Mouse (Mus musculus) stomach, postnatal 0 days (tissue): ENCODE results near the gene Nemf. TPM values are rescaled to one million over a fixed set of nuclear protein-coding genes. Genes with fewer than 3 reads are reported as not detected.
"Not testable (repeated sequence)": the region's sequence is repeated elsewhere in the genome, so short reads cannot be mapped to it uniquely, and the experiment has no call there.

ENCODE experiments used
- ATAC-seq: fragments of 200-750 bp; cut with Nextera tagmentation; 2 replicates; pipeline ENCODE4 v1.8.0; 2017; ENCODE audit not compliant: low FRiP score, low TSS enrichment
- DNase-seq: peaks from one replicate; pipeline ENCODE4 v3.0.0-alpha.2; 2016; ENCODE audit warnings: low spot score
- H3K27ac ChIP-seq: fragments of 300-500 bp; sonication (generic); replicated peaks from 2 replicates; pipeline ENCODE4 v1.5.1; 2014; ENCODE audit warnings: mild to moderate bottlenecking, control low read depth
- H3K27me3 ChIP-seq: fragments of 300-500 bp; sonication (generic); 2 replicates; pipeline ENCODE4 v1.6.1; 2014; ENCODE audit warnings: low read length; ENCODE audit not compliant: control insufficient read depth, insufficient read depth
- H3K36me3 ChIP-seq: fragments of 300-500 bp; sonication (generic); 2 replicates; pipeline ENCODE4 v1.6.1; 2014; ENCODE audit warnings: low read length, mixed read lengths; ENCODE audit not compliant: control insufficient read depth, insufficient read depth
- H3K4me1 ChIP-seq: fragments of 300-500 bp; sonication (generic); replicated peaks from 2 replicates; pipeline ENCODE4 v1.6.1; 2014; ENCODE audit warnings: antibody characterized with exemption; ENCODE audit not compliant: control insufficient read depth, insufficient read depth
- H3K4me2 ChIP-seq: fragments of 300-500 bp; sonication (generic); replicated peaks from 2 replicates; pipeline ENCODE4 v1.6.1; 2014; ENCODE audit warnings: low read depth, mild to moderate bottlenecking, control low read depth, moderate library complexity
- H3K4me3 ChIP-seq: fragments of 300-500 bp; sonication (generic); 2 replicates; pipeline ENCODE4 v1.5.1; 2014; ENCODE audit warnings: low read depth, low read length, control low read depth
- H3K9ac ChIP-seq: fragments of 300-500 bp; sonication (generic); 2 replicates; pipeline ENCODE4 v1.6.1; 2014; ENCODE audit warnings: mild to moderate bottlenecking, low read length, control low read depth, mixed read lengths
- H3K9me3 ChIP-seq: fragments of 300-500 bp; sonication (generic); 2 replicates; pipeline ENCODE4 v1.6.1; 2016; ENCODE audit warnings: low read length; ENCODE audit not compliant: control insufficient read depth
- CTCF ChIP-seq: IDR thresholded peaks from 2 replicates; pipeline ENCODE4 v1.5.1; 2016; ENCODE audit warnings: antibody characterized with exemption, low read depth, mild to moderate bottlenecking, moderate library complexity
- EP300 ChIP-seq: optimal IDR thresholded peaks from 2 replicates; pipeline ENCODE3; 2016; ENCODE audit warnings: antibody characterized with exemption
- WGBS: fragments of 180-500 bp; shearing (Covaris S2); extraction: QIAGEN DNeasy Blood & Tissue Kit; methylation state at CpG from one replicate; pipeline ENCODE4 v1.1.7; 2014; 5-methylcytosine and 5-hydroxymethylcytosine counted together
- polyA plus RNA-seq: library from polyadenylated mRNA; unstranded; fragments of >200 nt; fragmentation: Nextera tagmentation; extraction: Ambion mirVana; gene quantifications from 2 replicates; pipeline ENCODE4 v1.2.1, GENCODE M21; 2015

Gene Nemf
- polyA plus RNA-seq, 1 experiment from 2014 or later, result 50.0 TPM

DNA sequence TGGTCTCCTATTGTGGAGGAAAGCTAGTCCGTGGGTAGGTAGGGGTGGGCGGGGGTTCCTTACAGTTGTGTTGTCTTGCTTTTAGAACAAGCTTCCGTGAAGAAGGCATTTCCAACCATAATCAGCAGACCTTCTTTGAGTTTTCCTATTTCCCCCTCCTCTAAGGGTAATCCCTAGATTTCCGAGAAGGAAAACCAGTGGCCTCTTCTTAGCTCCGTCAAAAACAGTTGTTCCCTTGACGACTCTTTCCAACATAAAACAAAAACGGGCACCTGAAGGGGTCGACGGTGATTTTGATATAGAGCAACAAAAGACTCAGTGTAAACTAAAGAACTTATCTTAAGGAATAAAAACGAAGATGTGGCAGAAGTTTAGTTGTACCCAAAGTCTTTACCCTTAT lies 5.0 kb upstream of the Nemf start:
- no peak for ATAC-seq

DNA sequence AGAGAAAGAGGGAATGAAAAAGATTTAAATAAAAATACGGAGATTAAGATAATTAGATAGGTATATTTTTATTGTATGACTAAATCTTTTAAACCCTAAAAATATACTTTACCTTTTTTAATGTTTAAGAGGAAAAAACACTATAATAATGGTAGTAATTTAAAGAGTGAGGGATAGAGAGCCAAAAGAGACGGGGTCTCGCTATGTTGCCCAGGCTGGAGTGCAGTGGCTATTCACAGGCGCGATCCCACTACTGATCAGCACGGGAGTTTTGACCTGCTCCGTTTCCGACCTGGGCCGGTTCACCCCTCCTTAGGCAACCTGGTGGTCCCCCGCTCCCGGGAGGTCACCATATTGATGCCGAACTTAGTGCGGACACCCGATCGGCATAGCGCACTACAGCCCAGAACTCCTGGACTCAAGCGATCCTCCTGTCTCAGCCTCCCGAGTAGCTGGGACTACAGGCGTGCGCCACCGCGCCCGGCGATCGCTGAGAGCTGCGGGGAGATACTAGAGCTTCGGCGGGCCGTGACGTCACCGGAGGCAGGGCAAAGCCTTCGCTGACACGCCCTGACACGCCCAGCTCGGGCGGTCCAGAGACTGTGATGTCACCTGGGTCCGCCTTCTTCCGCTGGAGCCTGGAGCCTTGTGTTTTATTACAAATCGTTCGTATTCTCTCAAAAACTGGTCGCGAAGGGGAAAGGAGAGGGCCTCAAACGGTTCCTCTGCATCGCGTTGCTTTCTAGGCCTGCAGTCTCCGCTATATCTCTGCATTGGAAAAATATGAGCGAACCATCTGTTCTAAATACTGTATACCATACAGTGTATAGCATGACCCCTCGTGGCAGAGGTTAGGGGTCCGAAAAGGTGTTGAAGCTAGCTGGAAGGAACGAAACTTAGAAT lies 4.3 kb upstream of the Nemf start:
- DNase-seq, result peak; percentile 99
- under 1% methylated on average over 38 of the region's 50 CpGs for WGBS
- Histone ChIP-seq H3K9ac (peak overlapping the region; percentile 67), H3K4me2 (peak overlapping the region; percentile 65), H3K27ac (peak overlapping the region; percentile 95), H3K4me3 (peak overlapping the region; percentile 41)
- not testable (repeated sequence) for H3K27me3 ChIP-seq, H3K36me3 ChIP-seq, H3K9me3 ChIP-seq, H3K4me1 ChIP-seq
- ATAC-seq, result peak; percentile 94

More for the DNA sequence above, 5.0 kb upstream of the Nemf start:
- DNase-seq, result no peak
- no peaks in the 10 kb centered on the region for H3K27me3 ChIP-seq
- WGBS, result 3% methylated on average over 10 of the region's 10 CpGs
- H3K27ac ChIP-seq, result peak overlapping the region; percentile 95
- TF ChIP-seq EP300 (no peak), CTCF (no peak)
- H3K9ac ChIP-seq, result peak overlapping the region; percentile 67
- H3K36me3 ChIP-seq, result no peaks in the 10 kb centered on the region
- H3K4me2 ChIP-seq, result peak overlapping the region; percentile 65
- no peaks in the 10 kb centered on the region for H3K4me1 ChIP-seq
- peak overlapping the region; percentile 41 for H3K4me3 ChIP-seq
- no peaks in the 10 kb centered on the region for H3K9me3 ChIP-seq

- no peaks in the 10 kb centered on the region for H3K27me3 ChIP-seq
- H3K9me3 ChIP-seq, result no peaks in the 10 kb centered on the region
- DNase-seq (peak; percentile 55), ATAC-seq (peak; percentile 18; the same call in 1 of the 2 replicates)
- H3K36me3 ChIP-seq, result no peaks in the 10 kb centered on the region
- WGBS, result 11% methylated on average over 5 of the region's 5 CpGs
- no peak overlapping the region for H3K9ac ChIP-seq
- no peak overlapping the region for H3K27ac ChIP-seq
- TF ChIP-seq CTCF, result peak; percentile 93
- TF ChIP-seq EP300, result no peak
- no peaks in the 10 kb centered on the region for H3K4me1 ChIP-seq
- no peak overlapping the region for H3K4me2 ChIP-seq
- H3K4me3 ChIP-seq, result no peak overlapping the region
Observed at GRCm38 (mm10) chr12:69360655-69360996, 3.7 kb upstream of the Nemf start.

DNA sequence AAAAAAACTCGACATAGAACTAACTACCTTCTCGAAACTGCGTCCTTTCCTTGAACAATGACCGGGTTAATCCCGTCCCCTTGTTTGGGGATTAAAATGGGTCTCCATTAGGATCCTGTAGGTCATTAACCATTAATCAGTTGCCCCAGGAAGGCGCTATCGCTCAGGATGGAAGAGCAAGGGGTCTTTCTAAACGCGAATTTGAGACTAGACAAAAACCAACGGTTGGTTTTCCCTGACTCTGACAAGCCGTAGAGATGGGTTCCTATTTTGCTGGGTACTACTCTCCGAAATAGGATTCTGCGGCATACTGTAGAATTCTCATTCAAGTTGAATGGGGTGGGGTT lies 308 bp upstream of the Nemf start:
- DNase-seq (no peak), ATAC-seq (no peak)
- no peaks in the 10 kb centered on the region for H3K9me3 ChIP-seq
- WGBS, result 8% methylated on average over 13 of the region's 13 CpGs
- peak overlapping the region; percentile 82 for H3K4me3 ChIP-seq
- H3K4me2 ChIP-seq, result peak overlapping the region; percentile 49
- no peaks in the 10 kb centered on the region for H3K4me1 ChIP-seq
- TF ChIP-seq CTCF (no peak; the same call in none of the 2 replicates), EP300 (no peak)
- peak overlapping the region; percentile 89 for H3K9ac ChIP-seq
- peaks cover 3% of the 10 kb centered on the region; the same call in 1 of the 2 replicates for H3K36me3 ChIP-seq
- peak overlapping the region; percentile 84; the same call in 1 of the 2 replicates for H3K27ac ChIP-seq
- H3K27me3 ChIP-seq, result no peaks in the 10 kb centered on the region

- Histone ChIP-seq H3K4me2 (no peak overlapping the region), H3K9ac (no peak overlapping the region), H3K4me1 (no peaks in the 10 kb centered on the region), H3K27ac (no peak overlapping the region), H3K4me3 (no peak overlapping the region), H3K36me3 (peaks cover 16% of the 10 kb centered on the region; the same call in 1 of the 2 replicates), H3K27me3 (no peaks in the 10 kb centered on the region), H3K9me3 (no peaks in the 10 kb centered on the region)
- no peak for TF ChIP-seq EP300
- TF ChIP-seq CTCF, result peak; percentile 47
- DNase-seq (no peak), ATAC-seq (no peak)
- WGBS, result 62% methylated on average over 1 of the region's 1 CpGs
Observed at GRCm38 (mm10) chr12:69351685-69352084, 5.3 kb downstream of the Nemf start.

DNA sequence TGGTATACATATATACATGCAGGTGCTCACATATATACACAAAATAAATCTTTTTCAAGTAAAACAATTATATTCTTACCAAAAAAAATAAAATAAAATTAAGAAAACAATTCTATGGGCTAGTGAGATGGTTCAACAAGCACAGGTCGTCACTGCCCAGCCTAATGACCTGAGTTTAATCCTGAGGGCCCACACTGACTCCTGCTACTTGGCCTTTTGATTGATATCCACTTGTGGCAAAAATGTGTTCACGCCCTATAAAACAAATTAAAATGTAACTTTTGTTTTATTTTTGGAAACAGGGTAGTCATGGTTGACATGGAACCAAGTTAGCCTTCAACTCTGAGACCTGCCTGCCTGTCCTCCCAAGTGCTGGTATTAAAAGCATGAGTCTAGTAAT lies 7.0 kb downstream of the Nemf start:
- WGBS, result 83% methylated on average over 2 of the region's 2 CpGs
- Histone ChIP-seq H3K36me3 (peaks cover 16% of the 10 kb centered on the region; the same call in 1 of the 2 replicates), H3K4me2 (no peak overlapping the region), H3K9ac (no peak overlapping the region), H3K4me1 (no peaks in the 10 kb centered on the region), H3K27me3 (no peaks in the 10 kb centered on the region), H3K9me3 (no peaks in the 10 kb centered on the region), H3K27ac (no peak overlapping the region), H3K4me3 (no peak overlapping the region)
- no peak for TF ChIP-seq CTCF
- no peak for TF ChIP-seq EP300
- DNase-seq (no peak), ATAC-seq (no peak)
